Mouse (Mus musculus): ENCODE data around the gene Gpc6. TPM values are rescaled to one million over a fixed set of nuclear protein-coding genes. Genes with fewer than 3 reads are reported as not detected.

The Gpc6 gene
- polyA plus RNA-seq, 1 experiment from 2014 or later: 32.2 TPM

GRCm38 (mm10) chr14:116977259-116977658 is 52.1 kb downstream of the Gpc6 start:
- no peak overlapping the region for H3K27ac ChIP-seq (ENCODE audit: low read depth, low read length)
- 89% methylated on average over 2 of the region's 2 CpGs for WGBS
- no peaks in the 10 kb centered on the region for H3K9me3 ChIP-seq (ENCODE audit: control insufficient read depth, low read length)
- DNase-seq (ENCODE audit: low spot score) (no peak), ATAC-seq (ENCODE audit: low FRiP score) (no peak)
- H3K4me3 ChIP-seq (ENCODE audit: low read depth, low read length): no peak overlapping the region
- no peaks in the 10 kb centered on the region for H3K36me3 ChIP-seq (ENCODE audit: control insufficient read depth, insufficient read depth, low read length)
- H3K27me3 ChIP-seq (ENCODE audit: control insufficient read depth, insufficient read depth, low read length): no peaks in the 10 kb centered on the region
- no peak overlapping the region for H3K9ac ChIP-seq (ENCODE audit: low read depth, low read length)
- no peaks in the 10 kb centered on the region for H3K4me1 ChIP-seq (replicated peaks; ENCODE audit: control insufficient read depth, insufficient read depth, low read length)
- H3K4me2 ChIP-seq (replicated peaks; ENCODE audit: low read depth, low read length): no peak overlapping the region

GRCm38 (mm10) chr14:116979714-116980382 is 54.7 kb downstream of the Gpc6 start:
- Histone ChIP-seq H3K27me3 (ENCODE audit: control insufficient read depth, insufficient read depth, low read length) (no peaks in the 10 kb centered on the region), H3K27ac (ENCODE audit: low read depth, low read length) (no peak overlapping the region), H3K4me2 (replicated peaks; ENCODE audit: low read depth, low read length) (no peak overlapping the region), H3K9ac (ENCODE audit: low read depth, low read length) (no peak overlapping the region), H3K4me1 (replicated peaks; ENCODE audit: control insufficient read depth, insufficient read depth, low read length) (no peaks in the 10 kb centered on the region), H3K9me3 (ENCODE audit: control insufficient read depth, low read length) (no peaks in the 10 kb centered on the region), H3K36me3 (ENCODE audit: control insufficient read depth, insufficient read depth, low read length) (no peaks in the 10 kb centered on the region), H3K4me3 (ENCODE audit: low read depth, low read length) (no peak overlapping the region)
- no peak for DNase-seq (ENCODE audit: low spot score)
- ATAC-seq (ENCODE audit: low FRiP score): no peak
- WGBS: 88% methylated on average over 10 of the region's 10 CpGs

GRCm38 (mm10) chr14:116981711-116982110 is 56.6 kb downstream of the Gpc6 start:
- Histone ChIP-seq H3K36me3 (ENCODE audit: control insufficient read depth, insufficient read depth, low read length) (no peaks in the 10 kb centered on the region), H3K4me1 (replicated peaks; ENCODE audit: control insufficient read depth, insufficient read depth, low read length) (no peaks in the 10 kb centered on the region), H3K9me3 (ENCODE audit: control insufficient read depth, low read length) (no peaks in the 10 kb centered on the region), H3K4me3 (ENCODE audit: low read depth, low read length) (no peak overlapping the region), H3K27ac (ENCODE audit: low read depth, low read length) (no peak overlapping the region), H3K4me2 (replicated peaks; ENCODE audit: low read depth, low read length) (no peak overlapping the region), H3K9ac (ENCODE audit: low read depth, low read length) (no peak overlapping the region), H3K27me3 (ENCODE audit: control insufficient read depth, insufficient read depth, low read length) (no peaks in the 10 kb centered on the region)
- ATAC-seq (ENCODE audit: low FRiP score) (no peak), DNase-seq (ENCODE audit: low spot score) (no peak)
- 88% methylated on average over 4 of the region's 4 CpGs for WGBS

- 88% methylated on average over 3 of the region's 3 CpGs for WGBS
- Histone ChIP-seq H3K36me3 (ENCODE audit: control insufficient read depth, insufficient read depth, low read length) (no peaks in the 10 kb centered on the region), H3K27ac (ENCODE audit: low read depth, low read length) (no peak overlapping the region), H3K9ac (ENCODE audit: low read depth, low read length) (no peak overlapping the region), H3K4me2 (replicated peaks; ENCODE audit: low read depth, low read length) (no peak overlapping the region), H3K4me3 (ENCODE audit: low read depth, low read length) (no peak overlapping the region), H3K9me3 (ENCODE audit: control insufficient read depth, low read length) (no peaks in the 10 kb centered on the region), H3K4me1 (replicated peaks; ENCODE audit: control insufficient read depth, insufficient read depth, low read length) (no peaks in the 10 kb centered on the region), H3K27me3 (ENCODE audit: control insufficient read depth, insufficient read depth, low read length) (no peaks in the 10 kb centered on the region)
- ATAC-seq (ENCODE audit: low FRiP score): no peak
- no peak for DNase-seq (ENCODE audit: low spot score)
These were observed 62.2 kb downstream of the Gpc6 start for GRCm38 (mm10) chr14:116987341-116987740.

GRCm38 (mm10) chr14:117000376-117000775 is 75.3 kb downstream of the Gpc6 start:
- no peaks in the 10 kb centered on the region for H3K9me3 ChIP-seq (ENCODE audit: control insufficient read depth, low read length)
- no peak overlapping the region for H3K4me2 ChIP-seq (replicated peaks; ENCODE audit: low read depth, low read length)
- H3K4me1 ChIP-seq (replicated peaks; ENCODE audit: control insufficient read depth, insufficient read depth, low read length): no peaks in the 10 kb centered on the region
- 80% methylated on average over 1 of the region's 1 CpGs for WGBS
- DNase-seq (ENCODE audit: low spot score) (no peak), ATAC-seq (ENCODE audit: low FRiP score) (no peak)
- H3K9ac ChIP-seq (ENCODE audit: low read depth, low read length): no peak overlapping the region
- H3K36me3 ChIP-seq (ENCODE audit: control insufficient read depth, insufficient read depth, low read length): no peaks in the 10 kb centered on the region
- no peak overlapping the region for H3K4me3 ChIP-seq (ENCODE audit: low read depth, low read length)
- no peak overlapping the region for H3K27ac ChIP-seq (ENCODE audit: low read depth, low read length)
- H3K27me3 ChIP-seq (ENCODE audit: control insufficient read depth, insufficient read depth, low read length): no peaks in the 10 kb centered on the region

GRCm38 (mm10) chr14:117002313-117002712 is 77.2 kb downstream of the Gpc6 start:
- no peaks in the 10 kb centered on the region for H3K9me3 ChIP-seq (ENCODE audit: control insufficient read depth, low read length)
- no peaks in the 10 kb centered on the region for H3K36me3 ChIP-seq (ENCODE audit: control insufficient read depth, insufficient read depth, low read length)

GRCm38 (mm10) chr14:117008781-117009180 is 83.7 kb downstream of the Gpc6 start:
- 82% methylated on average over 3 of the region's 3 CpGs for WGBS
- H3K27ac ChIP-seq (ENCODE audit: low read depth, low read length): no peak overlapping the region
- no peak overlapping the region for H3K9ac ChIP-seq (ENCODE audit: low read depth, low read length)

More at GRCm38 (mm10) chr14:117002313-117002712, 77.2 kb downstream of the Gpc6 start:
- 91% methylated on average over 8 of the region's 8 CpGs for WGBS
- no peak overlapping the region for H3K27ac ChIP-seq (ENCODE audit: low read depth, low read length)
- DNase-seq (ENCODE audit: low spot score) (no peak), ATAC-seq (ENCODE audit: low FRiP score) (no peak)
- no peaks in the 10 kb centered on the region for H3K4me1 ChIP-seq (replicated peaks; ENCODE audit: control insufficient read depth, insufficient read depth, low read length)
- no peaks in the 10 kb centered on the region for H3K27me3 ChIP-seq (ENCODE audit: control insufficient read depth, insufficient read depth, low read length)
- no peak overlapping the region for H3K4me2 ChIP-seq (replicated peaks; ENCODE audit: low read depth, low read length)
- no peak overlapping the region for H3K9ac ChIP-seq (ENCODE audit: low read depth, low read length)
- no peak overlapping the region for H3K4me3 ChIP-seq (ENCODE audit: low read depth, low read length)

GRCm38 (mm10) chr14:117012969-117013368 is 87.9 kb downstream of the Gpc6 start:
- Histone ChIP-seq H3K9ac (ENCODE audit: low read depth, low read length) (no peak overlapping the region), H3K27me3 (ENCODE audit: control insufficient read depth, insufficient read depth, low read length) (no peaks in the 10 kb centered on the region), H3K4me2 (replicated peaks; ENCODE audit: low read depth, low read length) (no peak overlapping the region), H3K9me3 (ENCODE audit: control insufficient read depth, low read length) (no peaks in the 10 kb centered on the region), H3K27ac (ENCODE audit: low read depth, low read length) (no peak overlapping the region), H3K4me1 (replicated peaks; ENCODE audit: control insufficient read depth, insufficient read depth, low read length) (no peaks in the 10 kb centered on the region), H3K4me3 (ENCODE audit: low read depth, low read length) (no peak overlapping the region), H3K36me3 (ENCODE audit: control insufficient read depth, insufficient read depth, low read length) (no peaks in the 10 kb centered on the region)
- ATAC-seq (ENCODE audit: low FRiP score): no peak
- 64% methylated on average over 1 of the region's 1 CpGs for WGBS
- DNase-seq (ENCODE audit: low spot score): no peak

More at GRCm38 (mm10) chr14:117008781-117009180, 83.7 kb downstream of the Gpc6 start:
- Histone ChIP-seq H3K4me3 (ENCODE audit: low read depth, low read length) (no peak overlapping the region), H3K9me3 (ENCODE audit: control insufficient read depth, low read length) (no peaks in the 10 kb centered on the region), H3K4me1 (replicated peaks; ENCODE audit: control insufficient read depth, insufficient read depth, low read length) (no peaks in the 10 kb centered on the region), H3K4me2 (replicated peaks; ENCODE audit: low read depth, low read length) (no peak overlapping the region), H3K36me3 (ENCODE audit: control insufficient read depth, insufficient read depth, low read length) (no peaks in the 10 kb centered on the region), H3K27me3 (ENCODE audit: control insufficient read depth, insufficient read depth, low read length) (no peaks in the 10 kb centered on the region)
- DNase-seq (ENCODE audit: low spot score) (no peak), ATAC-seq (ENCODE audit: low FRiP score) (no peak)

- Histone ChIP-seq H3K4me3 (ENCODE audit: low read depth, low read length) (no peak overlapping the region), H3K4me1 (replicated peaks; ENCODE audit: control insufficient read depth, insufficient read depth, low read length) (no peaks in the 10 kb centered on the region), H3K27ac (ENCODE audit: low read depth, low read length) (no peak overlapping the region), H3K4me2 (replicated peaks; ENCODE audit: low read depth, low read length) (no peak overlapping the region), H3K9me3 (ENCODE audit: control insufficient read depth, low read length) (no peaks in the 10 kb centered on the region), H3K36me3 (ENCODE audit: control insufficient read depth, insufficient read depth, low read length) (no peaks in the 10 kb centered on the region), H3K27me3 (ENCODE audit: control insufficient read depth, insufficient read depth, low read length) (no peaks in the 10 kb centered on the region), H3K9ac (ENCODE audit: low read depth, low read length) (no peak overlapping the region)
- DNase-seq (ENCODE audit: low spot score) (no peak), ATAC-seq (ENCODE audit: low FRiP score) (no peak)
- 52% methylated on average over 3 of the region's 3 CpGs for WGBS
These were observed 88.5 kb downstream of the Gpc6 start for GRCm38 (mm10) chr14:117013554-117014117.
